Mouse (Mus musculus) ES-Bruce4 (cell line): Measurements from ENCODE around the gene Serpinb6a. TPM values are rescaled to one million over a fixed set of nuclear protein-coding genes. Genes with fewer than 3 reads are reported as not detected.
A peak's percentile ranks its signal among the peaks of the same experiment; 100 is the strongest.

Experiments used
- H3K27ac ChIP-seq: 2 replicates; pipeline ENCODE4 v1.5.1; 2012; ENCODE audit warnings: low read length, inconsistent platforms; ENCODE audit not compliant: insufficient read depth
- H3K27me3 ChIP-seq: 2 replicates; pipeline ENCODE4 v1.6.1; 2012; ENCODE audit warnings: mild to moderate bottlenecking, low read length, inconsistent platforms; ENCODE audit not compliant: control insufficient read depth, poor library complexity, insufficient read depth, severe bottlenecking
- H3K36me3 ChIP-seq: 2 replicates; pipeline ENCODE4 v1.6.1; 2012; ENCODE audit warnings: inconsistent platforms, mild to moderate bottlenecking, low read length, moderate library complexity; ENCODE audit not compliant: control insufficient read depth, poor library complexity, insufficient read depth, severe bottlenecking
- H3K4me1 ChIP-seq: one replicate; pipeline ENCODE4 v1.8.1; 2011; ENCODE audit warnings: low read length; ENCODE audit not compliant: control insufficient read depth, insufficient read depth
- H3K4me3 ChIP-seq: 2 replicates; pipeline ENCODE4 v1.5.1; 2011; ENCODE audit warnings: low read depth, mild to moderate bottlenecking, low read length
- H3K9ac ChIP-seq: 2 replicates; pipeline ENCODE4 v1.6.1; 2012; ENCODE audit warnings: low read depth, mild to moderate bottlenecking, inconsistent platforms; ENCODE audit not compliant: poor library complexity, severe bottlenecking
- H3K9me3 ChIP-seq: replicated peaks from 2 replicates; pipeline ENCODE4 v1.6.1; 2012; ENCODE audit warnings: mild to moderate bottlenecking, low read length, inconsistent platforms; ENCODE audit not compliant: control insufficient read depth, poor library complexity, insufficient read depth, severe bottlenecking
- CTCF ChIP-seq: IDR thresholded peaks from one replicate; pipeline ENCODE4 v1.8.1; 2011; ENCODE audit warnings: low read depth, low read length
- EP300 ChIP-seq: IDR thresholded peaks from 2 replicates; pipeline ENCODE4 v1.6.1; 2011; ENCODE audit warnings: low read depth, low read length; ENCODE audit not compliant: insufficient read depth
- POLR2A ChIP-seq: IDR thresholded peaks from one replicate; pipeline ENCODE4 v1.8.1; 2011; ENCODE audit warnings: low read length; ENCODE audit not compliant: insufficient read depth
- polyA plus RNA-seq: library from polyadenylated mRNA; stranded (reverse); fragments of >200 nt; gene quantifications from 2 replicates; pipeline ENCODE4 v1.2.4, GENCODE M21; 2011; ENCODE audit warnings: low read depth; ENCODE audit not compliant: missing spikeins, insufficient read depth, insufficient read length

The Serpinb6a gene
- polyA plus RNA-seq, 1 experiment, result 128 TPM

- Histone ChIP-seq H3K9ac (0 out of 2 replicates have a peak overlapping the region, but pooled peaks have one; percentile 80), H3K27me3 (no peaks in the 10 kb centered on the region), H3K27ac (no peak overlapping the region), H3K4me1 (no peaks in the 10 kb centered on the region), H3K4me3 (peak overlapping the region; percentile 87), H3K36me3 (no peaks in the 10 kb centered on the region), H3K9me3 (no peaks in the 10 kb centered on the region)
- TF ChIP-seq POLR2A, result no peak
- no peak for TF ChIP-seq EP300
- TF ChIP-seq CTCF, result no peak
Observed at GRCm38 (mm10) chr13:34003058-34003457, 464 bp upstream of the Serpinb6a start.

DNA sequence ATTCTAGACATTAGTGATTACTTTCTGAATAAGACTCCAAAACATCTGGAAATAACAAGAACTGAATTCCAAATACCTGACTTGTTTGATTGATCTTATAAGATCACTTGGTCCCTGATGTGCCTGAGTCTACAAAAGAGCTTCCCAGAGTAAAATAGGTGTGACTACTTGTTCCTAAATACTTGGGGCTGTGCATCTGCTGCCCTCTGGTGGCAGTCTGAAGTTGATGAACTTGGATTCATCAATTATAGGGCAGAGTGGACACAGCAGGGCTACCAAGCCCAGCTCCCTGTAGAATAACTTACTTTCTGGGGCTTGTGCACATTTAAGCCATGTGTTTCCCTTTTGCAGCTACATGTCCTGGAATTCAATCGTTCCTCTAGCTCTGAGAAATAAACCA lies 7.4 kb downstream of the Serpinb6a start:
- no peak overlapping the region for H3K4me3 ChIP-seq
- no peaks in the 10 kb centered on the region for H3K27me3 ChIP-seq
- no peak overlapping the region for H3K27ac ChIP-seq
- H3K36me3 ChIP-seq, result no peaks in the 10 kb centered on the region
- no peaks in the 10 kb centered on the region for H3K4me1 ChIP-seq
- TF ChIP-seq CTCF (peak; percentile 53), POLR2A (no peak)
- H3K9me3 ChIP-seq, result no peaks in the 10 kb centered on the region
- no peak overlapping the region for H3K9ac ChIP-seq

DNA sequence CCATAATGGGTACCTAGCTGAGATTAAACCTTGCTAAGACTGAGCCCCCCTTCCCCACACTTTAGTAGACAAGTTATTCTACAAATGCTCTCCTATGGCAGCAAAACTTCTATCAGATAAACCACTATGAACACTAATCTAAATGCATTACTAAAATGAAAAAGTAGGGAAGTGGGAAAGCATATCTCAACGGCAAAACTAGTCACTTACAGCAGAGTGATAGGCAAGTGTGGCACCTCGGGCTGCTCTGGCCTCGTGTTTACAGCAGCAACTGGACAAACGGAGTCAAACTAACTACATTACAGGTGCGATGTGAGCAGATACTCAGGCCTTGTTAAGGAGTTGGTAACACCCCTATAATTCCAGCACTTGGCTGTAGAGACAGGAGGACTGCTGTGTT lies 13.0 kb downstream of the Serpinb6a start:
- Histone ChIP-seq H3K9ac (no peak overlapping the region), H3K27me3 (no peaks in the 10 kb centered on the region), H3K4me1 (peaks cover 2% of the 10 kb centered on the region), H3K36me3 (peaks cover 6% of the 10 kb centered on the region), H3K9me3 (no peaks in the 10 kb centered on the region), H3K27ac (no peak overlapping the region), H3K4me3 (no peak overlapping the region)
- TF ChIP-seq POLR2A (no peak), CTCF (no peak), EP300 (no peak)

GRCm38 (mm10) chr13:33966574-33966973 lies 36.0 kb downstream of the Serpinb6a start:
- no peaks in the 10 kb centered on the region for H3K9me3 ChIP-seq
- no peaks in the 10 kb centered on the region for H3K27me3 ChIP-seq
- no peaks in the 10 kb centered on the region for H3K36me3 ChIP-seq
- TF ChIP-seq EP300 (no peak), CTCF (no peak), POLR2A (no peak)
- H3K27ac ChIP-seq, result no peak overlapping the region
- H3K4me1 ChIP-seq, result peaks cover 3% of the 10 kb centered on the region
- H3K9ac ChIP-seq, result no peak overlapping the region
- H3K4me3 ChIP-seq, result no peak overlapping the region

DNA sequence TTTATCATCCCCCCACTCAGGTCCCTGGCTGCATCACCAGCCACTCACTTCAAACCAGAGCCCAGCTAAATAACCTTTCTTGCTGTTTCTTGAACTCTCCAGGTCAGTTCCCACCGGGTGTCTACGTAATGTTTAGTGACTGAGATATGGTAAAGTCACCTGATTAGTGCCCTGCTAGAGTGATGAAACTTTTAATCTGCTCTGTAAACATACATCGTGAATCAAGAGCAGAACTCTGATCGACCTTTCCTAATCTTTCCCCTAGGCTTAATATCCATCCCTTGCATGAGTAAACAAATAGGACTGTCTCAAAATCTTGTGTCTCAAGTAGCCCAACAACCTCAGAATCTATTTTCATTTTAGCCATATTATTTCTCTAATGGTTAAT lies 36.6 kb downstream of the Serpinb6a start:
- TF ChIP-seq POLR2A (no peak), CTCF (no peak), EP300 (no peak)
- H3K4me1 ChIP-seq, result peaks cover 3% of the 10 kb centered on the region
- no peaks in the 10 kb centered on the region for H3K36me3 ChIP-seq
- no peak overlapping the region for H3K9ac ChIP-seq
- no peak overlapping the region for H3K4me3 ChIP-seq
- H3K27ac ChIP-seq, result peak overlapping the region; percentile 80; the same call in 1 of the 2 replicates
- no peaks in the 10 kb centered on the region for H3K27me3 ChIP-seq
- no peaks in the 10 kb centered on the region for H3K9me3 ChIP-seq

- peak overlapping the region; percentile 80 for H3K27ac ChIP-seq
- H3K4me3 ChIP-seq, result peak overlapping the region; percentile 59
- no peaks in the 10 kb centered on the region for H3K36me3 ChIP-seq
- H3K4me1 ChIP-seq, result peaks cover 3% of the 10 kb centered on the region
- TF ChIP-seq CTCF (no peak), EP300 (0 out of 2 replicates have a peak, but pooled peaks have one; percentile 7), POLR2A (no peak)
- H3K9me3 ChIP-seq, result no peaks in the 10 kb centered on the region
- H3K27me3 ChIP-seq, result no peaks in the 10 kb centered on the region
- peak overlapping the region; percentile 46 for H3K9ac ChIP-seq
Observed at GRCm38 (mm10) chr13:33965056-33966024, 37.3 kb downstream of the Serpinb6a start.
